Mouse (Mus musculus) stomach, embryonic 14.5 days (tissue): Measurements from ENCODE around the gene Isy1. TPM values are rescaled to one million over a fixed set of nuclear protein-coding genes. Genes with fewer than 3 reads are reported as not detected.
A peak's percentile ranks its signal among the peaks of the same experiment; 100 is the strongest.
"Not testable (repeated sequence)": the region's sequence is repeated elsewhere in the genome, so short reads cannot be mapped to it uniquely, and the experiment has no call there.

Experiments
- ATAC-seq: fragments of 200-750 bp; cut with Nextera tagmentation; 2 replicates; pipeline ENCODE4 v1.8.0; 2017; ENCODE audit warnings: low read depth, moderate TSS enrichment; ENCODE audit not compliant: insufficient number of reproducible peaks, insufficient read depth, low FRiP score
- H3K27ac ChIP-seq: fragments of 300-500 bp; sonication (generic); 2 replicates; pipeline ENCODE4 v1.5.1; 2014; ENCODE audit warnings: mild to moderate bottlenecking, low read length, moderate library complexity, mixed read lengths
- H3K27me3 ChIP-seq: fragments of 300-500 bp; sonication (generic); 2 replicates; pipeline ENCODE4 v1.6.1; 2014; ENCODE audit warnings: low read length, control low read depth, mixed read lengths; ENCODE audit not compliant: control insufficient read depth, insufficient read depth
- H3K36me3 ChIP-seq: fragments of 300-500 bp; sonication (generic); 2 replicates; pipeline ENCODE4 v1.6.1; 2014; ENCODE audit warnings: mild to moderate bottlenecking, control low read depth, low read length, moderate library complexity, mixed read lengths; ENCODE audit not compliant: control insufficient read depth, insufficient read depth
- H3K4me1 ChIP-seq: fragments of 300-500 bp; sonication (generic); 2 replicates; pipeline ENCODE4 v1.6.1; 2014; ENCODE audit warnings: low read length, control low read depth, mixed read lengths; ENCODE audit not compliant: control insufficient read depth, insufficient read depth
- H3K4me2 ChIP-seq: fragments of 300-500 bp; sonication (generic); replicated peaks from 2 replicates; pipeline ENCODE4 v1.6.1; 2014; ENCODE audit warnings: low read depth, low read length, control low read depth
- H3K4me3 ChIP-seq: fragments of 300-500 bp; sonication (generic); 2 replicates; pipeline ENCODE4 v1.5.1; 2014; ENCODE audit warnings: low read depth, low read length, control low read depth
- H3K9ac ChIP-seq: fragments of 300-500 bp; sonication (generic); replicated peaks from 2 replicates; pipeline ENCODE4 v1.6.1; 2014; ENCODE audit warnings: low read depth, mild to moderate bottlenecking, control low read depth, low read length, moderate library complexity, mixed read lengths
- H3K9me3 ChIP-seq: fragments of 300-500 bp; sonication (generic); 2 replicates; pipeline ENCODE4 v1.6.1; 2016; ENCODE audit warnings: low read depth, low read length, control low read depth; ENCODE audit not compliant: control insufficient read depth
- WGBS: fragments of 180-500 bp; shearing (Covaris S2); extraction: QIAGEN DNeasy Blood & Tissue Kit; methylation state at CpG from one replicate; pipeline ENCODE4 v1.1.7; 2014; 5-methylcytosine and 5-hydroxymethylcytosine counted together
- polyA plus RNA-seq: library from polyadenylated mRNA; unstranded; fragments of >200 nt; fragmentation: Nextera tagmentation; extraction: Ambion mirVana; gene quantifications from 2 replicates; pipeline ENCODE4 v1.2.1, GENCODE M21; 2014

Isy1 gene
- polyA plus RNA-seq, 1 experiment from 2014 or later: 38.1 TPM

DNA sequence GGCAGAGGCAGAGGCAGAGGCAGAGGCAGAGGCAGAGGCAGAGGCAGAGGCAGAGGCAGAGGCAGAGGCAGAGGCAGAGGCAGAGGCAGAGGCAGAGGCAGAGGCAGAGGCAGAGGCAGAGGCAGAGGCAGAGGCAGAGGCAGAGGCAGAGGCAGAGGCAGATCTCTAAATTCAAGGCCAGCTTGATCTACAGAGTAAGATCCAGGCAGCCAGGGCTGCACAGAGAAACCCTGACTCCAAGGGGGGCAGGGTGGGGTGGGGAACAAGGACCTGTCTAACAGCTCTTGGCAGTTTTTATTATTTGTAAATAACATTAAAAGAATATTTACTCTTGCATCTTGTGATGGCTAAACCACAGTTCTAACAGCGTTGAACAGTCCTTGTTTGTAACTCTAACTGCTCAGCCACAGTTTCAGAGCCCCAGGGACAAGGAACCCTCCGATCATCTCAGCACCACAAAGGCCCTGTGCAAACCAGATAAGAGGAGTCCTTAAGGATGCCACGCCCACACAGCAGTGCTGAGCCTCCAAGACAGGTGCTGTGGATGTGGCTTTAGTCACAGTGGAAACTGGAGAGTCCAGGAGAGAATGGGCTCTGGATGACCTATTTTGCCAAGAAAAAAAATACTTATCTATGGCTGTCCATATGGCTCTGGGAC is 62.9 kb downstream of the Isy1 start:
- H3K9ac ChIP-seq: no peak overlapping the region
- H3K27me3 ChIP-seq: no peaks in the 10 kb centered on the region
- peak; percentile 72; the same call in 1 of the 2 replicates for ATAC-seq
- 59% methylated on average over 3 of the region's 3 CpGs for WGBS
- no peaks in the 10 kb centered on the region for H3K36me3 ChIP-seq
- no peak overlapping the region for H3K4me3 ChIP-seq
- no peak overlapping the region for H3K27ac ChIP-seq
- no peaks in the 10 kb centered on the region for H3K9me3 ChIP-seq
- no peak overlapping the region for H3K4me2 ChIP-seq
- no peaks in the 10 kb centered on the region for H3K4me1 ChIP-seq

DNA sequence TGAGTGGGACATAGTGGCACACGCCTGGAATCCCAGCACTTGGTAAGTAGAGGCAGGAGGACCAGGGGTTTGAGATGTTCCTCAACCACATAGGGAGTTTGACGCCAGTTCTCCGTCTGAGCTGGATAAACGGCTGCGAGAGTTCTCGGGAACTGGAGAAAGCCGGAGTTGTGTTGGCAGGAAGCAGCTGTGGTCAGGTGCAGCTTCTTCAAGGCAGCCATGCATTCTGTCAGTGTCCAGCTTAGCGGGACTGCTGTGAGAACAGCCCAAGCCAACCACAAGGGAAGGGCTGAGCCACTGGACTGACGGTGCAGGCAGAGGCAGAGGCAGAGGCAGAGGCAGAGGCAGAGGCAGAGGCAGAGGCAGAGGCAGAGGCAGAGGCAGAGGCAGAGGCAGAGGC is 63.7 kb downstream of the Isy1 start:
- no peak overlapping the region for H3K4me3 ChIP-seq
- no peak for ATAC-seq
- no peak overlapping the region for H3K4me2 ChIP-seq
- H3K27ac ChIP-seq: no peak overlapping the region
- no peaks in the 10 kb centered on the region for H3K9me3 ChIP-seq
- no peaks in the 10 kb centered on the region for H3K27me3 ChIP-seq
- no peak overlapping the region for H3K9ac ChIP-seq
- WGBS: 81% methylated on average over 9 of the region's 9 CpGs
- H3K36me3 ChIP-seq: no peaks in the 10 kb centered on the region
- no peaks in the 10 kb centered on the region for H3K4me1 ChIP-seq

DNA sequence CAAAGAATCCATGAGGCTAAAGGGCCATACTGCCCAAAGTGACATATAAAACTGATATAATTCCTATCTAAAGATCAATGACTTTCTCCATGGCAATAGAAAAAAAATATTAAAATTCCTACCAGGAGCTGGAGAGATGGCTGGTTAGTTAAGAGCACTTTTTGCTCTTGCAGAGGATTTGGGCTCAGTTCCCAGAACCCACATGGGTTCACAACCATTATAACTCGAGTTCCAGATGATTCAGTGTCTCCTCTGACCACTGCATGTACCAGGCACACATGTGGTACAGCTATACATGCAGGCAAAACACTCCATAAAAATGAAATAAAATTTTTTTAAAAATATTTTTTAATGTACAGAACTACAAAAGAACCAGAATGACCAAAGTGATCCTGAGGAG is 64.1 kb downstream of the Isy1 start:
- Histone ChIP-seq H3K27ac (no peak overlapping the region), H3K4me1 (no peaks in the 10 kb centered on the region), H3K36me3 (no peaks in the 10 kb centered on the region), H3K4me2 (no peak overlapping the region), H3K9me3 (no peaks in the 10 kb centered on the region), H3K27me3 (no peaks in the 10 kb centered on the region), H3K9ac (no peak overlapping the region), H3K4me3 (no peak overlapping the region)
- WGBS: 57% methylated on average over 1 of the region's 1 CpGs
- ATAC-seq: no peak

DNA sequence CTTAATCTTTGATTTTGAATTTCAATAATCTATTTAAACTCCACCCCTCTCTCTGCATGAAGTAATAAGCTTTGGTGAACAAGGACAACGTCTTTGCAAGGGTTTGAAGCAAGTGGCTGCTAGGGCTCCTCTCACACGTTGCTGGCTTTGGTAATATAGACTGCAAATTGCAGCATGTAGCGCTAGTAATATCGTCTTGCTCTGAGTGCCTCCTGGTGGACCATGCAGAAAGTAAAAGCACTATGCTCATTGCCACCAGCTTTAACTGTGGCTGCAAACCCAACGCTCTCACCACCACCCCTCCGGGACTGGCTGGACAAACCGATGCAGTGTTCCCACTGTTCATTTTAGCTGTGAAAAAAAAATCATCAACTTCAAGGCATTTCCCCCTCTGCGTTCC is 68.0 kb downstream of the Isy1 start:
- Histone ChIP-seq H3K9ac (no peak overlapping the region), H3K4me3 (no peak overlapping the region), H3K27me3 (no peaks in the 10 kb centered on the region), H3K36me3 (no peaks in the 10 kb centered on the region), H3K27ac (no peak overlapping the region), H3K4me1 (no peaks in the 10 kb centered on the region), H3K4me2 (no peak overlapping the region), H3K9me3 (no peaks in the 10 kb centered on the region)
- ATAC-seq: no peak
- 54% methylated on average over 8 of the region's 8 CpGs for WGBS

GRCm38 (mm10) chr6:87764296-87764695 is 74.3 kb downstream of the Isy1 start:
- not testable (repeated sequence) for H3K27me3 ChIP-seq, H3K36me3 ChIP-seq, H3K9me3 ChIP-seq, H3K27ac ChIP-seq, H3K4me1 ChIP-seq, ATAC-seq, H3K9ac ChIP-seq, H3K4me3 ChIP-seq, H3K4me2 ChIP-seq
- 91% methylated on average over 2 of the region's 2 CpGs for WGBS

Other genes starting within 250 kb of the Isy1 start
- gene Prokr1, start 248.1 kb downstream of the Isy1 start, polyA plus RNA-seq: 2.2 and 2.6 TPM in 2 replicates
- gene Aplf, start 166.6 kb downstream of the Isy1 start, polyA plus RNA-seq: 14.9 and 18.1 TPM in 2 replicates
- gene Efcc1, start 107.9 kb downstream of the Isy1 start, polyA plus RNA-seq: 2.2 TPM in 2 replicates
- gene Gp9, start 60.7 kb downstream of the Isy1 start, polyA plus RNA-seq: 0.68 and 0.80 TPM in 2 replicates
- gene Rab43, start 26.6 kb downstream of the Isy1 start, polyA plus RNA-seq: 10.9 and 14.9 TPM in 2 replicates
- 2.8 and 3.5 TPM in 2 replicates for gene Gm45140, start 3.0 kb downstream of the Isy1 start, polyA plus RNA-seq
- 1,146 and 1,207 TPM in 2 replicates for gene Cnbp, start 12.3 kb upstream of the Isy1 start, polyA plus RNA-seq
- gene Copg1, start 49.0 kb upstream of the Isy1 start, polyA plus RNA-seq: 164 and 169 TPM in 2 replicates
- gene Hmces, start 75.1 kb upstream of the Isy1 start, polyA plus RNA-seq: 43.9 and 52.1 TPM in 2 replicates
- 19.6 and 20.1 TPM in 2 replicates for gene H1fx, start 142.8 kb upstream of the Isy1 start, polyA plus RNA-seq
- 246 and 251 TPM in 2 replicates for gene Rab7, start 206.5 kb upstream of the Isy1 start, polyA plus RNA-seq
- gene Rpn1, start 245.7 kb upstream of the Isy1 start, polyA plus RNA-seq: 373 and 402 TPM in 2 replicates